Mouse (Mus musculus): ENCODE measurements around the gene Ythdf2.

DNA sequence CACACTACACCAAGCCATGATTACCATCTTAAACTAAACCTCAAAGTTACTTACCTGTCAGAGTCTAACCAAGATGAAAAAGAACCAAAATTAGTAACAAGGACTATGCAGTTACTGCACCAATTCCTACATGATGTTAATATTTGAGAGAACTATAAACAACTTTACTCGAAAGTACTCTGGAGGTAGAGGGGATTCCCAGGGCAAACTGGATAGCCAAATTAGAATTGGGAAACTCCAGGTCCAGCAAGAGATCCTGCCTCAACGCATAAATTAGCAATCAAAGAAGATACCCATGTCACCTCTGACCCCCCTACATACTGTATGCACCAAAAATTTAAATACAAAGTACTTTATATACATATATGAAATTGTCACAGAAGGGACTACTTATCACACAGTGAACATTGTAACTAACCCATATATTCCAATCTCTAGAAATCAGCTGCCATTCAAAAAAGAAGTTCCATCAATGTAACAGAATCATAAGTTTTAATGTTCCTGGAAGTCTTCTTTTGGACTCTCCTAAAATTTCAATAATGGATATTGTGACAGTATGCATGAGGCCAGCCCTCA, 24.2 kb downstream of the Ythdf2 start:
- TF ChIP-seq CTCF (IDR thresholded peaks at IDR 0.05; ENCODE audit: low read depth) (no peak), EP300 (IDR thresholded peaks at IDR 0.05; ENCODE audit: low read depth) (no peak)

All from heart, postnatal 0 days (tissue).